Mouse (Mus musculus) layer of hippocampus, adult 9-11 months (tissue): ENCODE measurements around the gene Gm20388.
"Not testable (repeated sequence)": the region's sequence is repeated elsewhere in the genome, so short reads cannot be mapped to it uniquely, and the experiment has no call there.

Experiments
- DNase-seq: peaks from one replicate; pipeline ENCODE4 v3.0.0; 2022

Gm20388 gene

DNA sequence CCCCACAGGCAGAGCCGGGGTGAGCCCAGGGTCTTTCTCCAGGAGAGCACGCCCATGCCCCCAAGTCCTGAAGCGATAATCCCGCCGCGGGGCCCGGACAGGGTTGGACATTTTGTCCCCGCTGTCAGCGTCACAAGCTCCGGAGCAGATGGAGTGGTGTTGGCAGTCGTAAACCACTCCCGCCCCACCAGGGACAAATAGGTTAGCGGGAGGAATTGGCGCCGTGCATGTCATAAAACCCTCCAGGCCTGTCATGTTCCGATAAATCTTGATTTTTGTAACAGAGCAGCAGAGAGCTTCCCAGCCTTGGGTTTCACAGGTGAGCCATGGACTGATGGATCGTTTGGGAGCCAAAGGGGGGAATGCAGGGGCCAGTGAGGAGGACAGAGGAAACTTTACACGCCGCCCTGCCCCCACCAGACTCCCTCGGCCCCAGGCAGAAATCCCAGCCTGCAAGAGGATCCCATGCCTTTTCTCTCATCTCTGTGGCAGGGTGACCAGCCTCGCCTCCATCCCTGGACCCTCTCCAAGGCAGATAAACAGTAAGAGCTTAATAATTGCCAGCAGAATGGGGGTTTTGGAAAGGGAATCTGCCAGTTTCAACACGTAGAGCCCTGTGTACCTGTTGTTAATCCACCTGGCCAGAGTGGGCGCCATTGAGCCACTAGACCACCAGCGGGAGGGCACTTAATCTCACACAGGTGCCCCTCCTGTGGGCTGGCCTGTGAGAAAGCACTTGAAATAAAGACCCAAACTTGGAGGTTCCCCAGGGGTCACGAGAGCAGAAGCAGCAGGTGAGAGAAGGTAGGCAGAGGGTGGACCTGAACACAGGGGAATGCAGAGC is 1400.6 kb downstream of the Gm20388 start:
- no peak for DNase-seq

DNA sequence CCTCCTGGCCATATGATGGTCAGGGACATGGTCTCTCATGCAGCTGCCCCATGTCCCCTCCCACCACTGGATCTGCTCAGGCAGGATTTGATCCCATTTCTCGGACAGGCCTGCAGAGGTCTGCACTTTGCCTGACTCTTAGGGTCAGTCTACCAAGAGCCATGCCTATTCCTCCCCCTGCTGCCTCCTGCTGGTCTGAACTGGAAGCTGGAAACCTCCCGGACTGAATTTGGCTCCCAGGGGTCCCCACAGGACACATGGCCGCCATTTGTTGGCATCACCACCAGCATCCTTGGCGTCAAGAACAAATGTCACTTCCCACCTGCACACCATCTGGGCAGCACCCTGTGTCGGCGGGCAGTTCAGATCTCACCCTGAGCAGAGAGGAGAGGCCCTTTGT is 1402.8 kb downstream of the Gm20388 start:
- no peak for DNase-seq

DNA sequence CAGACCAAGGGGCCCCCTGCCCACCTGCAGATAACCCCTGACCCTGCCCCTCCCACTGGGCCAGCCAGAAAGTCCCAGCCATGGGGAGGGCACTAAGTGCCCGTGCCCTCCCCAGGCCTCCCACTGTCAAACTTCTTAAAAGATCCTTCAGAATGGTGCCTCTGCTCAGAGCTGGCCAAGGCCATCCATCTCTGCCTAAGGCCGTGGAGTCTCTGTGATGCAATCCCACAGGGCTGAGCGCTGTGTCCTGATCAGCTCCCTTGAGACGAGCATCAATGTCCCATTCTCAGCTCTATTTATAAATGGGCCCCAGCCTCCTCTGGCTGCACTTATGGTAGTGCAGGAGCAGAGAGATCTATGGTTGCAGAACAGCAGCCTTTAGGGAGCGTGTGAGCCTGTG is 1403.4 kb downstream of the Gm20388 start:
- DNase-seq: no peak

DNA sequence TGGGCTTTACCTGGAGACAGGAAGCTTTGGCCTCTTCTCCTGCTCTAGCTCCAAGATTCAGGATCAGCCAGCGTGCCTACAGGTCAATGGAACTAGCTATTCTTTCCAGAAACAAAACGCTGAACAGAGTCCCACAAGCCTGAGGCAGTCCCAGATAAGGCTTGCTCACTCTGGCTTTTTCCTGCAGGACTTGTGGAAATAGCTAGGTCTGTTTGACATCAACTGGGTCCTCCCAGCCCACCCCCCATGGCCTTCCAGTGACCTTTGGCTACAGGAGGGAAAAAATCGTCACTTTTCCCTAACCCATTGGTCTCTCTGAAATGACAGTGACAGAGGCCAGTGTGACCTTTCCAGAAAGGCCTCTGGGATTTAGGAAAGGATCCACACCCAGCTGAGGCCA is 1404.9 kb downstream of the Gm20388 start:
- DNase-seq: no peak

DNA sequence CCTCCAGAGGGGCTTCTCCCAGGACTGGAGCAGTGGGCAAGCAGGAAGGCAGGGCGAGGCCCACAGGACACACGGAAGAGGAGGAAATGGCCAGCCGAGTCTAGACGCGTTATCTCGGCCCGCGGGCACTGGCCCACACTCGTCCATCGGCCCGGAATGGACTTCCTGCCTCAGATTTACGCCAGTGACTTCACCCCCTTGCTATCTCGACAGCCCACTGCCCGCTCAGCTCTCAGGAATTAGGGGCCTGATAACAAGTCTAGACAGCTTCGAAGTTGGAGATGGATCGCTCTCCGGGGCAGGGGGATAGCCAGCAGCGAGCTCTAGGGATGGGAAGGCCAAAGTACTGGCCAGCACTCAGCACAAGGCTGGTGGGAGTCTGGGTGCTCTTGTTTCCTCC is 1405.4 kb downstream of the Gm20388 start:
- DNase-seq: no peak

DNA sequence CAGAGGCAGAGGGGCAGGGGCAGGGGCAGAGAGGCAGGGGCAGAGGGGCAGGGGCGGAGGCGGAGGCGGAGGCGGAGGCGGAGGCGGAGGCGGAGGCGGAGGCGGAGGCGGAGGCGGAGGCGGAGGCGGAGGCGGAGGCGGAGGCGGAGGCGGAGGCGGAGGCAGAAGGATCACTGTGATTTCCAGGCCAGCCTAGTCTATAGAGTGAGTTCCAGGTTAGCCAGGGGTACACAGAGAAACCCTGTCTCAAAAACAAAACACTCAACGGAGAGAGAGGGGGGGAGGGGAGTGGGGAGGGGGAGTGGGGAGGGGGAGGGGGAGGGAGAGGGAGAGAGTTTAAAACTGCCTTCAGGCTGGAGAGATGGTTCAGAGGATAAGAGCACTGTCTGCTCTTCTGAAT is 1408.1 kb downstream of the Gm20388 start:
- not testable (repeated sequence) for DNase-seq

DNA sequence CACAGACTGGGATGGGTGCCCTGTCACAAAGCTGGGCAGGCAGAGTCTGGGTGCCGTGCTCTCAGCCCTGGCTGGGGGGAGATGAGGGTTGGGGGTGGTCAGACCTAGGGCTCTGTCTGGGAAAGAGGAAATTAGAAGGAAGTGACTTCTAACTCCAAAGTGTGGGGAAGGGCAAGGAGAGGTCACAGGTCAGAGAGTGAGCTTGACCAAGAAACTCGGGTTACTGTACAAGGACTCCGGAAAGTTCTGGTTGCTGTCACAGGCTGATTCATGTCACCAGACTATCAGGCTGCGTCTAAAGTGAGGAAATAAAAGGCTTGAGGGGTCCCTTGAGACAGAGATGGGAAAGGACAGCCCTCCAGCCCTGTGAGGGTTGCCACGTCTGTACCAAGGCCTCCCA is 1408.8 kb downstream of the Gm20388 start:
- no peak for DNase-seq

DNA sequence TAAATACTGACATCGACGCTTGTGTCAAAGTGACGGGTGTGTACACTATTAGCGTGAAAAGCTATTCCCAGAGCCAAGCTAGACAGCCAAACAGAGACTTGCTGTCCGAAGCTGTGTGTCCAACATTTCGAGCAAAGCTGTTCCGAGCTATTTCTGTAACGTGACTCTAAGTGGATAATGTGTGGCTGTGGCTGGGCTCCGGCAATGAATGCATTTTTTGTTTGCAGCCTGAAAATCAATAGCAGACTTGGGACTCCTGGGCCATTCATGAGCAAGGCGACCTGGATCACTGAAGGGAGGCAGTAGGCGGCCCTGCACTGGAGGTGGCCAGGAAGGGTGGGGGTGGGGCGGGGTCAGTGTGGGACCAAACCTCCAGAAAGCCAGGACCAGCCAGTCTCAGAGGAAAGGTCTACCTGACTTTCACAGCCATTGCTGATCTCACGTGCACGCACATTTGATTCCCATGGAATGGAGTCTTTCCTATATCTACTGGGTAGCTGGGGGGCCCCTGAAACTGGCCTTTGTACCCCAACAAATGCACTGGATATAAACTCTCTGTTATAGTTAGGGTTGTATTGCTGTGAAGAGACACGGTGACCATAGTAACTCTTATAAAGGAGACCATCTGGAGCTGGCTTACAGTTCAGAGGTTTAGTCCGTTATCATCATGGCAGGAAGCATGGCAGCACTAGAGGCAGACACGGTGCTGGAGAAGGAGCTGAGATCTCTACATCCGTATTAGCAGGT is 1415.7 kb downstream of the Gm20388 start:
- DNase-seq: no peak

DNA sequence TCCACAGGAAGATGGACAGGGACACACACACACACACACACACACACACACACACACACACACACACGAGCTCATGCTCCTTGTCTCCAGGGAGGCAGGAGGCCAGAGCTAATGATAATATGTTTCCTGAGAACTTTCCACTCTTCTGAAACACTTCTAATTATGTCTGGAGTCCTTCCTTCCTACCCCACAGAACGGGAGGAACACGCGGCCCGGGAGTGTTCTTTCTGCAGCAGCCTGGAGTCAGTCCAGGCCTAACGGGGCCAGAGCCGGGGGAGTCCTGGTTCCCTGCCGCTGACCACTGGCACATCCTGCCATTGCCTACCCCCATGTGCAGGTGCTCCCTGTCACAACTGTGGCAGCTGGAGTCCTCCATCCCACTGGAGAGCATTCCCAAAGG is 1421.8 kb downstream of the Gm20388 start:
- DNase-seq: no peak

DNA sequence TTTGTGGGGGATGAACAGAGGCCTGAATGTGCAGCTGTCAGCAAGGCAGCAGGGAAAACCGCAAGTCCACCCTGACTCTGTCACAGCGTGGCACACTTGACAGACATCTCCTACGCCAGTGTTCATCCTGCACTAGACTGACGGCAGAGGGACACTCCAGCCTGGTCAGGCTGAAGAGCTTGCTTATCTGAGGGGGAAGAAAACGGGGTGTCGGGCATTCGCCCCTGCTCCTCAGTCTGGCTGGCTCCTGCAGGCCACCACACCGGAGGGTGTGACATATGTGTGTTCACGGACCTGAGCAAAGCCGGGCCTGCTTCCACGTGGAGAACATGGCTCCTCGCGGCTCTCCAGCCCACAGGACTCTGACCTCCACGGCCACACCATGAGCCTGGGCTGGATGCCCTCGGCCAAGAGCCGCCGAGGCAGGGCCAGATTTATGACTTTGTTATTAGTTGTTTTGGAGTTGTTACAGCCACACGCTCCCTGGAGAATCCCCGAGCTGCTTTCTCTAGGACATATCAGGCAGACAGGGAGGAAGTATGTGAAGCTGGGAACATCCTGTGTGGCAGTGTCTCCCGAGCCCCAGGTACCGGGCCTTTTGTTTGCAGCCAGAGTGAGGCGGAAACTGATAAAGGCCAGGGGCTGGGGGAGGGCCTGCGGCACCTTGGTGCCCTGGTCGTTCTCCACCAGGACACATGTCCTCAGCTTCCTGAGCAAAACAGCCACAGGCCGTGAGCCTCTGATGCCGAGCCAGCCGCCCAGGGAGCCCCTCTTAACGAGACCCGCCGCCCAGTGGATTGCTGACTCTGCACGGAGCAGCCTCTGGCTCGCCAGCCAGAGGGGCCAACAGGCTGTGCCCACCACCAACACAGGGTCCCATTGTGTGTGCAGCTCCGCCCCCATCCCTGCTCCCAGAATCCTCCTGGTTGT is 1424.1 kb downstream of the Gm20388 start:
- no peak for DNase-seq

DNA sequence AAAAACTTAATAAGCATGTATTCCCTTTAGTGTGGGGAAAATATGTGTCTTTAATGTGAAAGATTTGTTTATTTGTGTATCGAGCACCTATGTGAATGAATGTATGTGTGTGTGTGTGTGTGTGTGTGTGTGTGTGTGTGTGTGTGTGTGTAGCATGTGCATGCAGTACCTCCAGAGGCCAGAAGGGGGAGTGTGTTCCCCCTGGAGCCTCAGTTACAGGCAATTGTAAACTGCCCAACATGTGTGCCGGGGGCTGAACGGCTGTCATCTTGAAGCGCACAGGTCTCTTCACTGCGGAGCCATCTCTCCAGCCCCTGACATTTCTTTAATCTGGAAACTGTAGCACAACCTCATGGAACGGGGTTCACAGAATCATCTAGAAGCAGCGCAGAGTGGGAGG is 1425.0 kb downstream of the Gm20388 start:
- no peak for DNase-seq

DNA sequence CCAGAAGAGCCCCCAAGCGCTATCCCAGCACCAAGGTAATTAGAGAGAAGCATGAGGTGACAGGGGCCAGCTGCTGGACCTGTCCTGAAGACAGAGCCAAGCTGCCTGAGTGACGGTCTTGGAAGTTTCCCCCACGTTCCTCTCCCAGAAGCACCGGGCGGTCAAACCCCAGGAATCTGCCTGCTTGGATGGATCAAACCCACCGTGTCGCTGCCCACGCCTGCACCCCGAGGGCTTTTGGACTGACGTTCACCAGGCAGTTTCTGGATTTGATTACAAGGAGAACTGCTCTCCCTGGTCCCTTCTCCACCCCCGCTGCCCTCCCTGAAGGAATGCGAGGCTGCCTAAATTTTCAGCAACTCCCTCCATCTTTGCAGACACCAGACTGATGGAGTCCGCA is 1432.3 kb downstream of the Gm20388 start:
- DNase-seq: no peak

DNA sequence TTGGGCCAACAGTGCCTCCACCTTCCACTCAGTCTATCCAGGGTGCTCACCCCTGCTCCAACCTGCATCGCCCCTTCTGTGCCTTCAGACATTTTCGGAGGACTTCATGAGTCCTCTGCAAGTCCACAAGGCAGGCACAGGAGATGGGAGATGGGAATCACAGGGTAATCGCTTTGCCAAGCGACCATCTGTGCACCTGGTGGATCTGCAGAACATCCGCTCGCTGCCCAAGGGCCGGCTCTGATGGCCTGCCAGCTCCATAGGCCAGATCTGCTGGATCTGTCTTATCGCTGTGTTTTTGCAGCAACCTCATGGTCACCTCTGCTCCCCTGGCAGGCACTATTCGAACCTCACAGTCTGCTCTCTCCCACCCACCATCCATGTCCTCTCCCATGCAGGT is 1433.8 kb downstream of the Gm20388 start:
- no peak for DNase-seq

DNA sequence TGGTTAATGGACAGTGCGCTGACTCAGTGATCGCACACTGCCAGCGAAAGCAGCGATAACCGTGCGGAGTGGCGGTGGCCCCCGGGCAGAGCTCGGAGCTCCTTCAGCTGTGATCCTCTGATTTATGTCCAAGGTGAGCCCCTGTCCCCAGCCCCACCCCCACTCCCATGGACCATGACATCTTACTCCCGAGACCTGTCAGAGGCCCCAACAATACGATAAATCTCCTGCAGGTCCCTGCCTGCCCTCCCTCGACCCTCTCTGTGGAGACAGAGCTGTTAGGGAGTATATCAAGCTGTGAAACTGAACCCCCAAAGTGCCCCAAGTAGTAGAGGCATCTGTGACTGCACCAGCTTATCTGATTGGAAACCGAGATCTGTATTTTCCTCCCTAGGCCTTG is 1435.5 kb downstream of the Gm20388 start:
- DNase-seq: no peak

DNA sequence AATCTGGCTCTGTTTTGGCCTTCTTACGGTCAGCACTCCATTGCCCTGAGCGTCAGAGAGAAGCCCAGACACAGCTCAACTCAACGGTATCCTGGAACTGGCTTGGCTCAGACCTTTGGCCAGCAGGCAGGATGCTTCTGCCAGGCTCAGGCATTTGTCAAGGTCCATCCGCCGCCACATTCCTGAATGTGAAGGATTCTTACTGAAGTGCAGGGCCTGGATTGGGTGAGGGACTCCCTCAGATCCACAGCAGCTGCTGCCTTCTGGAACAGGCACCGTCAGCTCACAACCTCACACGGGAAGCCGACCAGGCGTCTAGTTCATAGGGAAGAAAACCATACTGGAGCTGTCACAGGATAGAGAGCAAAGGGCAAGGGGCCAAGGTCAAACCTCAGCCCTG is 1436.2 kb downstream of the Gm20388 start:
- no peak for DNase-seq

DNA sequence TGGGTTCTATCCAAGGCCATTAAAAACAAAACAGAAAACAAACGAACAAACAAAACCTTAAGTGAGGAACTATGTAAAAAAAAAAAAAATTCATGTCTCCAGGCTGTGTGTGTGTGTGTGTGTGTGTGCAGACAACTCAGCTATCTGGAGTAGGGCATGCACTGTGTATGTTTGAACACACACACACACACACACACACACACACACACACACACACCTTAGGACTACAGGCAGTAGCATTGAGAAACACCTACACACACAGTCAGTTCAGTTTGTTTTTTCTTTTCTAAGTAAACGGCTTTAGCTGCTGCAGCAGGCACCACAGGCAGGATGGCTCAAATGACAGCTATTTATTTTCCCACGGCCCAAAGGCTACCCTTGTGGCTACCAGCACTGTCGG is 1438.4 kb downstream of the Gm20388 start:
- DNase-seq: no peak

DNA sequence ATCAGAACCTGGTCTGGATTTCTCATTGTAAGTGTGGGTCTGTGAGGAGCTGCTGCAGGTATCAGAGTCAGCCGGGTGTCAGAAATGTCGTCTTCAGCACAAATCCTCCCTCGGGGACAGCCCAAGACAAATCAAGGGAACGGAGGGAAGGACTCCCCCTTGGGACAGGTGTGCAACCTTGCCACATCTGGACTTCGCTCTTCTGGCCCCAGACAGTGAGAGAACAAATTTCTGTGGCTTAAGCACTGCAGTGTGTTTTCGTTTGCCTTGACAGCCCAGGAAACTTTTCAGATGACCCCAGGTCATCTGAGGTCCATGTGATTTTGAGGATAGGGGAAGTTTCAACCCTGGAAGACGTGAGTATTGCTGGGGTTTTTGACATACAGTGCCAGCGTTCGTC is 1440.2 kb downstream of the Gm20388 start:
- no peak for DNase-seq

DNA sequence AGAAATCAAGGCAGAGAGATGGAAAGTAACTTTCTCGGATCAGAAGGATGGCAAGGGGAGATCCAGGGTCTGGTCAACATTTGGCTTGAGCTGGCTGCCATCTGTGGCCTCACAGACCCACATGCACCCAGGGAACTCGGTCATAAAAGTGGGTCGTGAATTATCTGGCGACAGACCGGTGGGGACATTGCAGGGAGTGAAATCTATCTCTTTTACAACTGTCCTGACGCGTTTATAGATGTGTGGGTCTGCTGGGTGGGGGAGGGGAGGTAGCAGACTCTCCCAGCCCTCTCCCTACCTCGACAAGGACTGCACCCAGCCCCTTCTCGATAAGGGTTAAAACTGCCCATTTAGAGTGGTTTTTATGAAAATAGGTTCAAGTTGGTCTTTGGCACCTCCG is 1444.2 kb downstream of the Gm20388 start:
- no peak for DNase-seq

DNA sequence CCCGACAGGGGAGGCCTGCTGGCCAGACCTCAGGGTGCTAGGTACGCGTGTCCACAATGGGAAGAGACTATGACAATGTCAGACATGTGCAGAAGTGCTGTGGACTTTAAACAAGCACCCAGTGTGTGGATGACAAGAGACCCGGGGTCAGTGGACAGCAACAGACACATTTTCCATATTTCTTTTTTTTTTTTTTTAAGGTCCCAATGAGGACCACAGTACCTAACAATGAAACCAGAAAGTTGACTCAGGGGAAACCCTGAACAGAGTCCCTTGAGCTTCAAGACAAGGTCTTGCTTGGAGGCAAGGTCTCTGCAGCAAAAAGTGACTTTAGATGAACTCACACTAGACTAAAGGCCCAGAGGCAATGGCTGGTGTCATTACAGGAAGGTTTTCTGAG is 1446.8 kb downstream of the Gm20388 start:
- no peak for DNase-seq

DNA sequence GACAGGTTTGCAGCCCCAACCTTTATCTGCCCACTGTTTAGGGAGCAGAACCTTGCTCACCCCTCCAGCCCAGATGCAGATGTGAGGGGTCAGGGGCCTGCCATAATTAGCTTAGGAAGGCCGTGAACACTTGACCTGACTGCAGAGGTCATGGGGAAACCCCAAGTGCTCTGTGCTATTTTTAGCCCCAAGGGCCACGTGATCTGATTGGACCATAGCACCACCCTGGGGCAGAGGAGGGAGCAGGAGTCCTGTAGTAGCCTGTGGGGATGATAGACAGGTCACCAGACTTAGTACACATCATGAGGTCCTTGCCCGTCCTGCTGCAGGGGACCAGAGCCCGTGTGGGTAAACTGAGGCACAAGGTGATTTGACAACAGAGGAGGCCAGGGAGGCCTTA is 1448.0 kb downstream of the Gm20388 start:
- no peak for DNase-seq

DNA sequence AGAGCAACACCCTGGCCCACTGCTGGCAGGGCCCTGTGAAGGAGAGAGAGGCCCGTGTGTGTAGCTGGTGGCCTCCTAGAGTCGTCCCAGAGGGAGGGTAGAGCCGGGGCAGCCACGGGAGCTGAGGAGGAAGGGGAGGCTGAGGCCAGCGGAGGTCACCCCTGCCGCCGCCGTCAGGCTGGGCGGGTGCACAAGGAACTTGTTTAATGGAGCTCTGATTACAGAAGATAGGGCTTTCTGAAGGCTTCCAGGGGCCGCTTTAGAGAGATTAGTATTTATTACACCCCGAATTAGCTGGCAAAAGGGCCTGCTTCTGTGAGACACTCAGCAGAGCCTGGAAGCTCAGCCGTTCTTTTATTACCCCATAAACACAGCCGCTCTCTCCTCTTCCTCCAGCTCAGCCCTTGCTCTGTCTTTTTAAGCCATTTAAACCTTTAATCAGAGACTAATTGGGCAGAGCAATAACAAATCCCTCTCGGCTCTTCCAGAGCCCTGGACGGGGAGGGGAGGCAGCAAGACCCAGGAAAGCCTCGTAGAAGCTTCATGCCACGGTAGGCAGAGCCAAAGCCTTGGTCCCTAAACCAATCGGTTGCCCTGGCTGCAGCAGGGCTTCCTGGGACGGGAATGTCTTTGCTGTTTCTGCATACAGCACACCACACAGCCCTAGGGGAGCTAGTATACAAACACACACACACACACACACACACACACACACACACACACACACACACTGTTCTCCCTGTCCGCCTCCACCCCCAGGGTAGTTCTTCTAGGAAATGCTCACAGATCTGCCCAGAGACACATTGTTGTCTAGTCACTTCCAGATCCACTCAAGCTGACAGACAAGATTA is 1448.7 kb downstream of the Gm20388 start:
- DNase-seq: no peak

DNA sequence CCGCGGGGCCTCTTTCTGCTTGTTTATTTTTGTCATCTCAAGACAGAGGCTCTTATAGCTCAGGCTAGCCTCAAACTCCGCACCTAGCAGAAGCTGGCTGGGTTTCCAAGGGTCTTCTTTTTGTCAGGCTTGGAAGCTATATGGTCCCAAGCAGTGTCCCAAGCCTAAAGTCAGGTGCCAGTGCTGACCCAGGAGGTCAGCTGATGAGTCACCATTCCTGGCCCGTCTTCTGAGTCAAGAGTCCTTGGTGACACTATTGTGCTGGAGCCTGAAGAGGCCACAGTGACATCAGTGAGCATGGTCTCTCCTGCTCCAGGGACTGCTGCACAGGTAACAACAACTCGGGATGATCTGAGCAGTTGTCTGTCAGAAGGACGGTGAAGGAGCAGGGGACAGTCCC is 1449.4 kb downstream of the Gm20388 start:
- no peak for DNase-seq
